Mouse (Mus musculus): ENCODE data around the gene E330021D16Rik.

DNA sequence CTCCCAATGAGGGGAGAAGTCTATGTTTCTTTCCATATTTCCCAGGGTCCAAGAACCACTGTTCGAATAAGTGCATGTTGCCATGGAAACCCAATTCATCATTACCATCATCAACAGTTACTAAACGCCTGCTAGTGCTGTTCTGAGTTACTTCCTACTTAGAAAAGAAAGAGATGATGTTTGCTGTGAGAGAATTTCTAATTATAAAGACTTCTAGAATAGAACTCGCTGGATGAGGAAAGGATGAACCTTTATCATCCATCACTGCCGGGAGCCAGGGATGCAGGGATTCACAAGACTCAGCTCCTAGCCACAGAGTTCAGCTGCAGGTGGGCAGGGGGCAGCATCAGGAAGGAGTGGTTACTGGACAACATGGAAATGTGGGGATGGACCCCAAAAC lies 51.4 kb downstream of the E330021D16Rik start:
- TF ChIP-seq CTCF (IDR thresholded peaks at IDR 0.05; ENCODE audit: extremely low read depth, insufficient read length, insufficient replicate concordance, low read depth, low read length) (no peak), POLR2A (IDR thresholded peaks at IDR 0.05; ENCODE audit: low read depth, low read length) (no peak)
